Mouse (Mus musculus): ENCODE data around the gene Nip7.
"Not testable (repeated sequence)": the region's sequence is repeated elsewhere in the genome, so short reads cannot be mapped to it uniquely, and the experiment has no call there.

The Nip7 gene

GRCm38 (mm10) chr8:107056076-107056972 lies at the start of gene Nip7, which contains the start of gene Cog8:
Nip7 (plus strand) TSS chr8:107056877.
Cog8 (minus strand) TSS chr8:107056689.
- DNase-seq: peak; percentile 96

GRCm38 (mm10) chr8:107007795-107008194 lies 48.9 kb upstream of the Nip7 start:
- DNase-seq: no peak

GRCm38 (mm10) chr8:107012666-107013065 lies 44.0 kb upstream of the Nip7 start:
- DNase-seq: no peak

- no peak for DNase-seq
Measured at GRCm38 (mm10) chr8:107014915-107015314, 41.8 kb upstream of the Nip7 start.

GRCm38 (mm10) chr8:107023479-107023878 lies 33.2 kb upstream of the Nip7 start:
- DNase-seq: no peak

- DNase-seq: no peak
Measured at GRCm38 (mm10) chr8:107029310-107029709, 27.4 kb upstream of the Nip7 start.

- no peak for DNase-seq
Measured at GRCm38 (mm10) chr8:107030058-107030457, 26.6 kb upstream of the Nip7 start.

- DNase-seq: peak; percentile 98
Measured at GRCm38 (mm10) chr8:107030650-107031576, 25.8 kb upstream of the Nip7 start, which contains the start of gene Vps4a. Vps4a (plus strand) TSS chr8:107031222.

- DNase-seq: no peak
Measured at GRCm38 (mm10) chr8:107031577-107032090, 25.0 kb upstream of the Nip7 start.

GRCm38 (mm10) chr8:107033609-107034008 lies 23.1 kb upstream of the Nip7 start:
- not testable (repeated sequence) for DNase-seq

- no peak for DNase-seq
Measured at GRCm38 (mm10) chr8:107035641-107036040, 21.0 kb upstream of the Nip7 start.

GRCm38 (mm10) chr8:107036626-107037025 lies 20.1 kb upstream of the Nip7 start:
- DNase-seq: peak in 1 of 2 experiments; percentile 41

GRCm38 (mm10) chr8:107040632-107041031 lies 16.0 kb upstream of the Nip7 start:
- DNase-seq: no peak

GRCm38 (mm10) chr8:107045478-107045877 lies 11.2 kb upstream of the Nip7 start:
- DNase-seq: no peak

- DNase-seq: no peak
Measured at GRCm38 (mm10) chr8:107046976-107047375, 9.7 kb upstream of the Nip7 start.

- DNase-seq: peak; percentile 86 to 90
Measured at GRCm38 (mm10) chr8:107048061-107048941, 8.4 kb upstream of the Nip7 start, which contains the start of gene Pdf. Pdf (minus strand) TSS chr8:107048614.

- no peak for DNase-seq
Measured at GRCm38 (mm10) chr8:107049480-107049879, 7.2 kb upstream of the Nip7 start.

- no peak for DNase-seq
Measured at GRCm38 (mm10) chr8:107052046-107052445, 4.6 kb upstream of the Nip7 start.

GRCm38 (mm10) chr8:107056973-107057369 lies 294 bp downstream of the Nip7 start:
- DNase-seq: no peak

- no peak for DNase-seq
Measured at GRCm38 (mm10) chr8:107062613-107063012, 5.9 kb downstream of the Nip7 start.
